Mouse (Mus musculus): Measurements from ENCODE around the gene Slc22a5. TPM values are rescaled to one million over a fixed set of nuclear protein-coding genes. Genes with fewer than 3 reads are reported as not detected.

Gene Slc22a5
- polyA plus RNA-seq, 1 experiment from 2014 or later, result 7.3 TPM

DNA sequence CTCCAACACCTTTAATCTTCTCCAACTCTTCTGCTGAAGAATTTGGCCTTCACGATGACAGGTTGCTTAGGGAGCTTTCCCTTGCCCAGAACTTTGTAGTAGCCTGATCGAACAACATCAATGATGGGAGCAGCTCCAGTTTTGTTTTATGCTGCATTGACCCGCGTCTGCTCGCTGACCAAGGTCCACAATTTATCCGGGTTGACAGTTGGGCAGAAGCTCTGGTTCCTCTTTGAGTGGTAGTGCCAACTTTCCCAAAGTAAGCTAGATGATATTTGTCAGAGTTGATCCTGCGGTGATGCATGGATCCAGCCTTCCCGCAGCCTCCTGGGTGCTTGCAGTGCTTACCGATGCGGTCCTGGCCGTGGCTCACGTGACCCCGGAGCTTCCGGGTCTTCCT, 11.3 kb upstream of the Slc22a5 start:
- WGBS, result 91% methylated on average over 14 of the region's 14 CpGs
- H3K36me3 ChIP-seq, result no peaks in the 10 kb centered on the region
- no peak for ATAC-seq (replicated peaks; ENCODE audit: insufficient number of reproducible peaks, insufficient read depth, low FRiP score, low read depth)

DNA sequence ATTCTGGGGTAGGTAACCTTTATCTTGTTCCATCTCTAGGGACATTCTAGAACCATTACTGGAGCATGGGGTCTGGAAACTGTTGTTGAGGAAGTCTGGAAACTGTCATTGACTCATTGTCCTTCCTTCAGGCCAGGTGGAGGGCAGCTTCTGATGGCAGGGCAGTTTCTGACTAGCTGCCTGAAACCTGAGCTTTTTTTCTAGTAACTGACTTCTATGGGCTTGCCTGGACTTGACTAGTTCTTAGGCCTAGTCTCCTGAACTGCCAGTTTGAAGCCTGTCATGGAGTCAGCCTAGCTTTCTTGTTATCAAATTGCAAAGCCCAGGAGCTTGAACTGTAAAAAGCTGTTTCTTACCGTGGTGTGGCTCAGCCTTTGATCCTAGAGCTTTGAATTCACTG, 9.5 kb upstream of the Slc22a5 start:
- Histone ChIP-seq H3K4me2 (no peak overlapping the region), H3K36me3 (no peaks in the 10 kb centered on the region), H3K9me3 (replicated peaks) (no peaks in the 10 kb centered on the region), H3K4me3 (no peak overlapping the region), H3K9ac (no peak overlapping the region), H3K27me3 (no peaks in the 10 kb centered on the region), H3K27ac (no peak overlapping the region), H3K4me1 (replicated peaks) (peaks cover 10% of the 10 kb centered on the region; the same call in 1 of the 2 replicates)
- WGBS, result 46% methylated on average over 1 of the region's 1 CpGs
- no peak for ATAC-seq (replicated peaks; ENCODE audit: insufficient number of reproducible peaks, insufficient read depth, low FRiP score, low read depth)

More for the DNA sequence above, 11.3 kb upstream of the Slc22a5 start:
- Histone ChIP-seq H3K27me3 (no peaks in the 10 kb centered on the region), H3K9me3 (replicated peaks) (no peaks in the 10 kb centered on the region), H3K27ac (no peak overlapping the region), H3K4me2 (no peak overlapping the region), H3K4me3 (no peak overlapping the region), H3K9ac (no peak overlapping the region), H3K4me1 (replicated peaks) (peaks cover 10% of the 10 kb centered on the region; the same call in 1 of the 2 replicates)

DNA sequence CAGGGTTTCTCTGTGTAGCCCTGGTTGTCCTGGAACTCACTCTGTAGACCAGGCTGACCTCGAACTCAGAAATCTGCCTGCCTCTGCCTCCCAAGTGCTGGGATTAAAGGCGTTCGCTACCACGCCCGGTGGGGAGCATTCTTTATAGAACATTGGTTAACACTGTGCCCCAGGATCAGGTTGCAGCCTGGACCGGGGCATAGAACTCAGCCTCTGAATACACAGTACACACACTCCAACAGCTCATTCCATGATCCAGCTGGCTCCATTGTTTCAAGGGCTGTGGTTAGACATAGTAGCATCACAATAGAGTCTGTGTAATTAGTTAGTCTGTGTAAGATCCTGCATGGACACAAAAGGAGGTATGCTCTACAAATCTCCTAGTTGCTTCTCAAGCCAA, 8.5 kb upstream of the Slc22a5 start:
- no peaks in the 10 kb centered on the region for H3K36me3 ChIP-seq
- WGBS, result 96% methylated on average over 6 of the region's 6 CpGs

GRCm38 (mm10) chr11:53899004-53899403, 7.5 kb upstream of the Slc22a5 start:
- WGBS, result 65% methylated on average over 3 of the region's 3 CpGs
- Histone ChIP-seq H3K36me3 (no peaks in the 10 kb centered on the region), H3K9ac (no peak overlapping the region), H3K9me3 (replicated peaks) (no peaks in the 10 kb centered on the region), H3K27me3 (no peaks in the 10 kb centered on the region), H3K4me2 (no peak overlapping the region), H3K4me1 (replicated peaks) (peaks cover 7% of the 10 kb centered on the region; the same call in 1 of the 2 replicates), H3K4me3 (no peak overlapping the region), H3K27ac (no peak overlapping the region)
- ATAC-seq (replicated peaks; ENCODE audit: insufficient number of reproducible peaks, insufficient read depth, low FRiP score, low read depth), result no peak

More for the DNA sequence above, 8.5 kb upstream of the Slc22a5 start:
- no peak overlapping the region for H3K9ac ChIP-seq
- ATAC-seq (replicated peaks; ENCODE audit: insufficient number of reproducible peaks, insufficient read depth, low FRiP score, low read depth), result no peak
- H3K27ac ChIP-seq, result no peak overlapping the region
- no peak overlapping the region for H3K4me2 ChIP-seq
- H3K4me1 ChIP-seq (replicated peaks), result peaks cover 10% of the 10 kb centered on the region; the same call in 1 of the 2 replicates
- H3K27me3 ChIP-seq, result no peaks in the 10 kb centered on the region
- H3K4me3 ChIP-seq, result no peak overlapping the region
- no peaks in the 10 kb centered on the region for H3K9me3 ChIP-seq (replicated peaks)

GRCm38 (mm10) chr11:53896935-53897334, 5.5 kb upstream of the Slc22a5 start:
- Histone ChIP-seq H3K4me2 (no peak overlapping the region), H3K36me3 (no peaks in the 10 kb centered on the region), H3K9ac (no peak overlapping the region), H3K4me1 (replicated peaks) (no peaks in the 10 kb centered on the region), H3K4me3 (no peak overlapping the region), H3K27ac (no peak overlapping the region), H3K9me3 (replicated peaks) (no peaks in the 10 kb centered on the region), H3K27me3 (no peaks in the 10 kb centered on the region)
- WGBS, result 78% methylated on average over 6 of the region's 6 CpGs
- ATAC-seq (replicated peaks; ENCODE audit: insufficient number of reproducible peaks, insufficient read depth, low FRiP score, low read depth), result no peak

GRCm38 (mm10) chr11:53893451-53893850, 2.0 kb upstream of the Slc22a5 start:
- WGBS, result 69% methylated on average over 2 of the region's 2 CpGs
- H3K4me1 ChIP-seq (replicated peaks), result peaks cover 23% of the 10 kb centered on the region
- no peaks in the 10 kb centered on the region for H3K27me3 ChIP-seq
- no peak overlapping the region for H3K27ac ChIP-seq
- no peak overlapping the region for H3K4me3 ChIP-seq
- no peaks in the 10 kb centered on the region for H3K9me3 ChIP-seq (replicated peaks)
- H3K36me3 ChIP-seq, result no peaks in the 10 kb centered on the region
- ATAC-seq (replicated peaks; ENCODE audit: insufficient number of reproducible peaks, insufficient read depth, low FRiP score, low read depth), result no peak
- no peak overlapping the region for H3K9ac ChIP-seq
- H3K4me2 ChIP-seq, result no peak overlapping the region

GRCm38 (mm10) chr11:53892716-53893416, 1.4 kb upstream of the Slc22a5 start:
- ATAC-seq (replicated peaks; ENCODE audit: insufficient number of reproducible peaks, insufficient read depth, low FRiP score, low read depth), result no peak
- H3K9me3 ChIP-seq (replicated peaks), result no peaks in the 10 kb centered on the region
- no peak overlapping the region for H3K9ac ChIP-seq
- H3K4me2 ChIP-seq, result no peak overlapping the region
- no peak overlapping the region for H3K4me3 ChIP-seq
- no peaks in the 10 kb centered on the region for H3K27me3 ChIP-seq
- peak overlapping the region; percentile 8; the same call in 1 of the 2 replicates for H3K27ac ChIP-seq
- no peaks in the 10 kb centered on the region for H3K36me3 ChIP-seq
- 46% methylated on average over 9 of the region's 9 CpGs for WGBS
- peaks cover 24% of the 10 kb centered on the region for H3K4me1 ChIP-seq (replicated peaks)

GRCm38 (mm10) chr11:53890906-53891504, 455 bp downstream of the Slc22a5 start:
- H3K9ac ChIP-seq, result peak overlapping the region; percentile 73
- no peaks in the 10 kb centered on the region for H3K36me3 ChIP-seq
- H3K9me3 ChIP-seq (replicated peaks), result no peaks in the 10 kb centered on the region
- 3% methylated on average over 33 of the region's 33 CpGs for WGBS
- H3K27me3 ChIP-seq, result no peaks in the 10 kb centered on the region
- peak overlapping the region; percentile 63 for H3K27ac ChIP-seq
- no peak for ATAC-seq (replicated peaks; ENCODE audit: insufficient number of reproducible peaks, insufficient read depth, low FRiP score, low read depth)
- peaks cover 24% of the 10 kb centered on the region for H3K4me1 ChIP-seq (replicated peaks)
- peak overlapping the region; percentile 95 for H3K4me2 ChIP-seq
- peak overlapping the region; percentile 72 for H3K4me3 ChIP-seq

GRCm38 (mm10) chr11:53890225-53890624, 1.2 kb downstream of the Slc22a5 start:
- no peak overlapping the region for H3K27ac ChIP-seq
- H3K27me3 ChIP-seq, result no peaks in the 10 kb centered on the region
- H3K9me3 ChIP-seq (replicated peaks), result no peaks in the 10 kb centered on the region
- no peak for ATAC-seq (replicated peaks; ENCODE audit: insufficient number of reproducible peaks, insufficient read depth, low FRiP score, low read depth)
- H3K4me3 ChIP-seq, result peak overlapping the region; percentile 72
- peaks cover 24% of the 10 kb centered on the region for H3K4me1 ChIP-seq (replicated peaks)
- 83% methylated on average over 2 of the region's 2 CpGs for WGBS
- peak overlapping the region; percentile 95 for H3K4me2 ChIP-seq
- no peak overlapping the region for H3K9ac ChIP-seq
- H3K36me3 ChIP-seq, result no peaks in the 10 kb centered on the region

GRCm38 (mm10) chr11:53889091-53889645, 2.3 kb downstream of the Slc22a5 start:
- no peak overlapping the region for H3K9ac ChIP-seq
- no peaks in the 10 kb centered on the region for H3K27me3 ChIP-seq
- H3K4me3 ChIP-seq, result no peak overlapping the region
- H3K36me3 ChIP-seq, result no peaks in the 10 kb centered on the region
- peaks cover 24% of the 10 kb centered on the region for H3K4me1 ChIP-seq (replicated peaks)
- H3K4me2 ChIP-seq, result peak overlapping the region; percentile 21
- H3K9me3 ChIP-seq (replicated peaks), result no peaks in the 10 kb centered on the region
- 39% methylated on average over 4 of the region's 4 CpGs for WGBS
- no peak for ATAC-seq (replicated peaks; ENCODE audit: insufficient number of reproducible peaks, insufficient read depth, low FRiP score, low read depth)
- H3K27ac ChIP-seq, result no peak overlapping the region

GRCm38 (mm10) chr11:53888242-53888641, 3.2 kb downstream of the Slc22a5 start:
- WGBS, result 81% methylated on average over 4 of the region's 4 CpGs
- no peak overlapping the region for H3K9ac ChIP-seq
- no peak for ATAC-seq (replicated peaks; ENCODE audit: insufficient number of reproducible peaks, insufficient read depth, low FRiP score, low read depth)

More at GRCm38 (mm10) chr11:53888242-53888641, 3.2 kb downstream of the Slc22a5 start:
- Histone ChIP-seq H3K4me2 (no peak overlapping the region), H3K27me3 (no peaks in the 10 kb centered on the region), H3K9me3 (replicated peaks) (no peaks in the 10 kb centered on the region), H3K27ac (no peak overlapping the region), H3K4me3 (no peak overlapping the region), H3K4me1 (replicated peaks) (peaks cover 24% of the 10 kb centered on the region), H3K36me3 (0 out of 2 replicates have a peak, but pooled peaks cover under 1% of the 10 kb centered on the region)
